Mouse (Mus musculus): ENCODE results near the gene Lrrtm1. TPM values are rescaled to one million over a fixed set of nuclear protein-coding genes. Genes with fewer than 3 reads are reported as not detected.

Gene Lrrtm1
- total RNA-seq, 2 experiments from 2014 or later: 65.4 to 66.5 TPM

GRCm38 (mm10) chr6:77243541-77244231 is 1.2 kb downstream of the Lrrtm1 start:
- intact Hi-C loops (cut with DNase I): loop anchor here (5.0 to 10.0 kb wide), 3 partner anchors 201 to 489 kb away; no protein-coding TSS in a partner anchor
- TF ChIP-seq CTCF (IDR thresholded peaks at IDR 0.05): peak; percentile 32
- Histone ChIP-seq H3K27ac (peak overlapping the region; percentile 95), H3K4me3 (peak overlapping the region; percentile 74)
- peak; percentile 56 to 61 for DNase-seq (ENCODE audit: extremely low spot score in 1 of 2, low spot score in 2 of 2)

- intact Hi-C loops (cut with DNase I): loop anchor here (10.0 kb wide), 1 partner anchor 559 kb away; no protein-coding TSS in a partner anchor
- no peak for TF ChIP-seq CTCF (IDR thresholded peaks at IDR 0.05)
- Histone ChIP-seq H3K4me3 (no peak overlapping the region), H3K27ac (no peak overlapping the region)
- peak in 1 of 2 experiments; percentile 28 for DNase-seq (ENCODE audit: extremely low spot score in 1 of 2, low spot score in 2 of 2)
Observed at GRCm38 (mm10) chr6:77253480-77253879, 11.0 kb downstream of the Lrrtm1 start.

- H3K27ac ChIP-seq: no peak overlapping the region
- DNase-seq (ENCODE audit: extremely low spot score in 1 of 2, low spot score in 2 of 2): no peak
- no peak overlapping the region for H3K4me3 ChIP-seq
- intact Hi-C loops (cut with DNase I): loop anchor here (5.0 to 10.0 kb wide), 2 partner anchors 101 to 562 kb away; no protein-coding TSS in a partner anchor
- TF ChIP-seq CTCF (IDR thresholded peaks at IDR 0.05): no peak
Observed at GRCm38 (mm10) chr6:77256348-77256747, 13.9 kb downstream of the Lrrtm1 start.

GRCm38 (mm10) chr6:77257358-77258105 is 15.0 kb downstream of the Lrrtm1 start:
- no peak for DNase-seq (ENCODE audit: extremely low spot score in 1 of 2, low spot score in 2 of 2)
- intact Hi-C loops (cut with DNase I): loop anchor here (5.0 to 10.0 kb wide), 2 partner anchors 100 to 563 kb away; no protein-coding TSS in a partner anchor
- peak; percentile 58 for TF ChIP-seq CTCF (IDR thresholded peaks at IDR 0.05)

GRCm38 (mm10) chr6:77265163-77265562 is 22.7 kb downstream of the Lrrtm1 start:
- TF ChIP-seq CTCF (IDR thresholded peaks at IDR 0.05): no peak

More at GRCm38 (mm10) chr6:77257358-77258105, 15.0 kb downstream of the Lrrtm1 start:
- H3K27ac ChIP-seq: peak overlapping the region; percentile 11
- no peak overlapping the region for H3K4me3 ChIP-seq

GRCm38 (mm10) chr6:77278794-77279193 is 36.3 kb downstream of the Lrrtm1 start:
- no peak for TF ChIP-seq CTCF (IDR thresholded peaks at IDR 0.05)
- DNase-seq (ENCODE audit: extremely low spot score in 1 of 2, low spot score in 2 of 2): peak in 1 of 2 experiments; percentile 30
- Histone ChIP-seq H3K4me3 (no peak overlapping the region), H3K27ac (no peak overlapping the region)
- intact Hi-C loops (cut with DNase I): loop anchor here (1.0 kb wide), 1 partner anchor 80 kb away; no protein-coding TSS in a partner anchor

More at GRCm38 (mm10) chr6:77265163-77265562, 22.7 kb downstream of the Lrrtm1 start:
- no peak for DNase-seq (ENCODE audit: extremely low spot score in 1 of 2, low spot score in 2 of 2)
- Histone ChIP-seq H3K27ac (no peak overlapping the region), H3K4me3 (no peak overlapping the region)
- intact Hi-C loops (cut with DNase I): no loop called here

- no peak for TF ChIP-seq CTCF (IDR thresholded peaks at IDR 0.05)
- no peak for DNase-seq (ENCODE audit: extremely low spot score in 1 of 2, low spot score in 2 of 2)
- Histone ChIP-seq H3K27ac (no peak overlapping the region), H3K4me3 (no peak overlapping the region)
- intact Hi-C loops (cut with DNase I): no loop called here
Observed at GRCm38 (mm10) chr6:77286317-77286716, 43.8 kb downstream of the Lrrtm1 start.

- DNase-seq (ENCODE audit: extremely low spot score in 1 of 2, low spot score in 2 of 2): no peak
- intact Hi-C loops (cut with DNase I): no loop called here
- Histone ChIP-seq H3K4me3 (no peak overlapping the region), H3K27ac (no peak overlapping the region)
- TF ChIP-seq CTCF (IDR thresholded peaks at IDR 0.05): no peak
Observed at GRCm38 (mm10) chr6:77288402-77288801, 45.9 kb downstream of the Lrrtm1 start.

GRCm38 (mm10) chr6:77291415-77291814 is 48.9 kb downstream of the Lrrtm1 start:
- DNase-seq (ENCODE audit: extremely low spot score in 1 of 2, low spot score in 2 of 2): no peak
- H3K4me3 ChIP-seq: no peak overlapping the region
- no peak for TF ChIP-seq CTCF (IDR thresholded peaks at IDR 0.05)
- intact Hi-C loops (cut with DNase I): loop anchor here (10.0 kb wide), 1 partner anchor 183 kb away; no protein-coding TSS in a partner anchor
- H3K27ac ChIP-seq: no peak overlapping the region

- intact Hi-C loops (cut with DNase I): no loop called here
- no peak overlapping the region for H3K4me3 ChIP-seq
- no peak for TF ChIP-seq CTCF (IDR thresholded peaks at IDR 0.05)
- DNase-seq (ENCODE audit: extremely low spot score in 1 of 2, low spot score in 2 of 2): no peak
- no peak overlapping the region for H3K27ac ChIP-seq
Observed at GRCm38 (mm10) chr6:77301305-77301704, 58.8 kb downstream of the Lrrtm1 start.

GRCm38 (mm10) chr6:77306796-77307195 is 64.3 kb downstream of the Lrrtm1 start:
- Histone ChIP-seq H3K27ac (no peak overlapping the region), H3K4me3 (no peak overlapping the region)
- TF ChIP-seq CTCF (IDR thresholded peaks at IDR 0.05): no peak
- intact Hi-C loops (cut with DNase I): no loop called here
- no peak for DNase-seq (ENCODE audit: extremely low spot score in 1 of 2, low spot score in 2 of 2)
